25 mouse cellular contexts compared by ENCODE assay signal in genomic region chr3:31252566-31252965, GRCm38 (mm10). TPM values are rescaled to one million over a fixed set of nuclear protein-coding genes. Genes with fewer than 3 reads are reported as not detected.
DNase-seq lines count a peak whose midpoint lies in the region; ATAC-seq and TF ChIP-seq lines count a peak whose summit lies in the region.
"Had no signal": no experiment of that assay in that cellular context is flagged by ENCODE, and none has a peak within 500 bp of the region (broad histone marks: within the 10 kb centered on the region; RNA-seq: fewer than 3 reads in every experiment).

No protein-coding gene starts in this region.

- peak; percentile 89 for DNase-seq in heart, adult 11 months
- DNase-seq in heart, adult 2 months = no peak
- no peak for DNase-seq in heart, postnatal 14 days
- DNase-seq in heart, adult 8-10 months (ENCODE audit: low spot score) = no peak
- DNase-seq: adrenal gland, adult 2 months; adrenal gland, postnatal 10 days; adrenal gland, postnatal 25 days; cerebellum, adult 11 months; cerebellum, adult 18-20 months; cerebellum, adult 8-10 months; cerebellum, adult 9-11 months; cerebellum, postnatal 14 days; cerebellum, postnatal 36 days; embryo, embryonic 11 days had no signal

- no peak overlapping the region for H3K4me3 ChIP-seq in heart, adult 2 months
- H3K4me3 ChIP-seq in heart, embryonic 12.5 days = no peak overlapping the region
- H3K4me3 ChIP-seq in heart, embryonic 11.5 days (ENCODE audit: low read depth, low read length) = no peak overlapping the region
- H3K4me3 ChIP-seq in heart, embryonic 14.5 days (ENCODE audit: control insufficient read depth in 1 of 2, insufficient read depth in 1 of 2, low read depth in 1 of 2, low read length in 2 of 2) = no peak overlapping the region
- H3K4me3 ChIP-seq in heart, embryonic 16.5 days (ENCODE audit: low read length) = no peak overlapping the region
- H3K4me3 ChIP-seq: embryonic facial prominence, embryonic 13.5 days; embryonic facial prominence, embryonic 15.5 days; erythroblast, embryonic 14.5 days; forebrain, embryonic 10.5 days; forebrain, embryonic 13.5 days had no signal

- no peak for TF ChIP-seq CTCF in heart, adult 2 months (IDR thresholded peaks at IDR 0.05)

- TF ChIP-seq POLR2A in heart, adult 2 months (IDR thresholded peaks at IDR 0.05; ENCODE audit: insufficient read depth, low read depth, low read length) = no peak

- 49% methylated on average over 3 of the region's 3 CpGs for WGBS in heart, adult 2 months
- WGBS in heart, embryonic 12.5 days = 55% methylated on average over 3 of the region's 3 CpGs
- 55% methylated on average over 3 of the region's 3 CpGs for WGBS in heart, embryonic 11.5 days (ENCODE audit: insufficient replicate concordance)
- 54% methylated on average over 3 of the region's 3 CpGs for WGBS in heart, embryonic 14.5 days
- WGBS in heart, embryonic 16.5 days = 62% methylated on average over 3 of the region's 3 CpGs

- no peak overlapping the region for H3K27ac ChIP-seq in heart, adult 2 months
- no peak overlapping the region for H3K27ac ChIP-seq in heart, embryonic 12.5 days (ENCODE audit: poor library complexity, severe bottlenecking)
- no peak overlapping the region for H3K27ac ChIP-seq in heart, embryonic 11.5 days (ENCODE audit: low read depth, low read length)
- no peak overlapping the region for H3K27ac ChIP-seq in heart, embryonic 14.5 days (replicated peaks in 1 of 2; ENCODE audit: control insufficient read depth in 1 of 2, insufficient read depth in 1 of 2, low read depth in 2 of 2, low read length in 2 of 2)
- H3K27ac ChIP-seq in heart, embryonic 16.5 days (ENCODE audit: low read length) = no peak overlapping the region
- H3K27ac ChIP-seq: embryonic facial prominence, embryonic 13.5 days; embryonic facial prominence, embryonic 15.5 days; forebrain, embryonic 10.5 days; forebrain, embryonic 13.5 days had no signal

- no peaks in the 10 kb centered on the region for H3K4me1 ChIP-seq in heart, adult 2 months (ENCODE audit: control insufficient read depth, insufficient read depth, low read length)
- H3K4me1 ChIP-seq in heart, embryonic 12.5 days (replicated peaks) = no peaks in the 10 kb centered on the region
- H3K4me1 ChIP-seq in heart, embryonic 11.5 days (ENCODE audit: control insufficient read depth, insufficient read depth, low read length) = no peaks in the 10 kb centered on the region
- no peaks in the 10 kb centered on the region; a peak in 1 of 4 replicates for H3K4me1 ChIP-seq in heart, embryonic 14.5 days (ENCODE audit: control insufficient read depth in 2 of 2, insufficient read depth in 2 of 2, low read length in 2 of 2)
- H3K4me1 ChIP-seq in heart, embryonic 16.5 days (ENCODE audit: control insufficient read depth, insufficient read depth, low read length) = no peaks in the 10 kb centered on the region
- H3K4me1 ChIP-seq: embryonic facial prominence, embryonic 13.5 days; embryonic facial prominence, embryonic 15.5 days; forebrain, embryonic 10.5 days; forebrain, embryonic 13.5 days had no signal

- intact Hi-C loops in heart, adult 2 months (cut with DNase I) = no loop called here
- intact Hi-C loops in heart, postnatal 14 days (cut with DNase I) = no loop called here

- H3K27me3 ChIP-seq in heart, adult 2 months (ENCODE audit: control insufficient read depth, insufficient read depth, low read length) = no peaks in the 10 kb centered on the region
- no peaks in the 10 kb centered on the region; the same call in 1 of the 2 replicates for H3K27me3 ChIP-seq in heart, embryonic 12.5 days (replicated peaks)
- no peaks in the 10 kb centered on the region; the same call in 1 of the 2 replicates for H3K27me3 ChIP-seq in heart, embryonic 11.5 days (ENCODE audit: control insufficient read depth, insufficient read depth, low read length)
- H3K27me3 ChIP-seq in heart, embryonic 14.5 days (ENCODE audit: control insufficient read depth, insufficient read depth, low read length) = no peaks in the 10 kb centered on the region
- H3K27me3 ChIP-seq in heart, embryonic 16.5 days (ENCODE audit: control insufficient read depth, insufficient read depth, low read length) = no peaks in the 10 kb centered on the region
- H3K27me3 ChIP-seq: embryonic facial prominence, embryonic 13.5 days; embryonic facial prominence, embryonic 15.5 days; forebrain, embryonic 13.5 days had no signal

- no peak overlapping the region for H3K4me2 ChIP-seq in heart, embryonic 12.5 days
- no peak overlapping the region for H3K4me2 ChIP-seq in heart, embryonic 11.5 days
- no peak overlapping the region for H3K4me2 ChIP-seq in heart, embryonic 14.5 days (ENCODE audit: low read length)
- no peak overlapping the region for H3K4me2 ChIP-seq in heart, embryonic 16.5 days (ENCODE audit: low read depth, low read length)
- H3K4me2 ChIP-seq: embryonic facial prominence, embryonic 13.5 days; embryonic facial prominence, embryonic 15.5 days; forebrain, embryonic 13.5 days had no signal

- H3K9ac ChIP-seq in heart, adult 2 months (ENCODE audit: low read depth, low read length) = no peak overlapping the region
- H3K9ac ChIP-seq in heart, embryonic 12.5 days = no peak overlapping the region
- H3K9ac ChIP-seq in heart, embryonic 11.5 days (ENCODE audit: low read depth, low read length) = no peak overlapping the region
- no peak overlapping the region for H3K9ac ChIP-seq in heart, embryonic 14.5 days (ENCODE audit: low read length)
- no peak overlapping the region for H3K9ac ChIP-seq in heart, embryonic 16.5 days (ENCODE audit: low read length)
- H3K9ac ChIP-seq: embryonic facial prominence, embryonic 13.5 days; embryonic facial prominence, embryonic 15.5 days; forebrain, embryonic 13.5 days had no signal

- no peaks in the 10 kb centered on the region for H3K36me3 ChIP-seq in heart, adult 2 months (ENCODE audit: control insufficient read depth, insufficient read depth, low read length)
- no peaks in the 10 kb centered on the region for H3K36me3 ChIP-seq in heart, embryonic 12.5 days
- H3K36me3 ChIP-seq in heart, embryonic 11.5 days (ENCODE audit: control insufficient read depth, insufficient read depth, low read length) = no peaks in the 10 kb centered on the region
- no peaks in the 10 kb centered on the region for H3K36me3 ChIP-seq in heart, embryonic 14.5 days (ENCODE audit: control insufficient read depth, insufficient read depth, low read length)
- H3K36me3 ChIP-seq in heart, embryonic 16.5 days (ENCODE audit: control insufficient read depth, insufficient read depth) = no peaks in the 10 kb centered on the region
- H3K36me3 ChIP-seq: embryonic facial prominence, embryonic 13.5 days; embryonic facial prominence, embryonic 15.5 days; forebrain, embryonic 10.5 days had no signal

- TF ChIP-seq EP300 in heart, adult 2 months (IDR thresholded peaks at IDR 0.05; ENCODE audit: insufficient read depth, low read depth, low read length) = no peak

- peak; percentile 58; the same call in 1 of the 2 replicates for ATAC-seq in heart, embryonic 12.5 days (ENCODE audit: insufficient number of reproducible peaks, low FRiP score)
- no peak for ATAC-seq in heart, embryonic 11.5 days (replicated peaks; ENCODE audit: insufficient number of reproducible peaks, low FRiP score, low TSS enrichment)
- peak; percentile 59; the same call in 1 of the 2 replicates for ATAC-seq in heart, embryonic 14.5 days (ENCODE audit: insufficient number of reproducible peaks, insufficient read depth, low FRiP score, low read depth)
- ATAC-seq in heart, embryonic 16.5 days (replicated peaks; ENCODE audit: extremely low read depth, insufficient read depth, low FRiP score) = peak; percentile 55; the same call in 1 of the 2 replicates
- ATAC-seq: forebrain, embryonic 13.5 days; forebrain, embryonic 16.5 days had no signal

- no peaks in the 10 kb centered on the region for H3K79me2 ChIP-seq in heart, adult 2 months (replicated peaks; ENCODE audit: control insufficient read depth, insufficient read depth, low read length)

- H3K9me3 ChIP-seq in heart, embryonic 12.5 days (replicated peaks) = no peaks in the 10 kb centered on the region
- H3K9me3 ChIP-seq in heart, embryonic 11.5 days (replicated peaks; ENCODE audit: control insufficient read depth, low read length) = no peaks in the 10 kb centered on the region
- no peaks in the 10 kb centered on the region for H3K9me3 ChIP-seq in heart, embryonic 14.5 days (ENCODE audit: control insufficient read depth, low read length)
- H3K9me3 ChIP-seq in heart, embryonic 16.5 days (replicated peaks; ENCODE audit: control insufficient read depth, low read length) = no peaks in the 10 kb centered on the region
- H3K9me3 ChIP-seq: embryonic facial prominence, embryonic 13.5 days; embryonic facial prominence, embryonic 15.5 days; forebrain, embryonic 10.5 days; forebrain, embryonic 13.5 days had no signal

RNA-seq across cellular contexts. Expression of gene Slc7a14, which starts 57.6 kb away (rescaled TPM):
- under 1 TPM; 0.03 to 0.14 TPM for total RNA-seq in heart, adult 2 months (2021)
- polyA plus RNA-seq in heart, adult 2 months (2012; rRNA removed) = 0.12 and 0.15 TPM in 2 replicates
- polyA plus RNA-seq in heart, embryonic 12.5 days (2016; fragmentation: Nextera tagmentation; extraction: Ambion mirVana) = 0.54 and 0.64 TPM in 2 replicates
- polyA plus RNA-seq in heart, embryonic 11.5 days (2014; fragmentation: Nextera tagmentation; extraction: Ambion mirVana) = 0.53 and 0.82 TPM in 2 replicates
- polyA plus RNA-seq in heart, embryonic 14.5 days (2014; fragmentation: Nextera tagmentation; extraction: Ambion mirVana) = 0.62 and 0.66 TPM in 2 replicates
- under 1 TPM; 0.10 to 0.12 TPM for total RNA-seq in heart, postnatal 14 days (2021)
- 0.13 and 0.29 TPM in 2 replicates for polyA plus RNA-seq in heart, embryonic 16.5 days (2015; fragmentation: Nextera tagmentation; extraction: Ambion mirVana)
- under 1 TPM in 3 of 4 experiments, not detected in 1; 0.08 to 0.22 (median 0.09) TPM for total RNA-seq in heart, adult 8-10 months (2022)
- total RNA-seq: common myeloid progenitor, adult 5-6 weeks had no signal
- polyA plus RNA-seq: erythroblast, embryonic 14.5 days had no signal
